Mouse (Mus musculus) gonadal fat pad, adult 2 months (tissue): ENCODE results near the gene Bche. TPM values are rescaled to one million over a fixed set of nuclear protein-coding genes. Genes with fewer than 3 reads are reported as not detected.

Experiments
- DNase-seq: peaks from one replicate; pipeline ENCODE4 v3.0.0-alpha.2; 2012; ENCODE audit warnings: low read depth
- polyA plus RNA-seq: library from polyadenylated mRNA; depleted of rRNA; stranded (reverse); fragments of >200 nt; gene quantifications from 2 replicates; pipeline ENCODE4 v1.2.3, GENCODE M21; 2012; rRNA removed

The Bche gene
- polyA plus RNA-seq: 13.4 and 16.9 TPM in 2 replicates

DNA sequence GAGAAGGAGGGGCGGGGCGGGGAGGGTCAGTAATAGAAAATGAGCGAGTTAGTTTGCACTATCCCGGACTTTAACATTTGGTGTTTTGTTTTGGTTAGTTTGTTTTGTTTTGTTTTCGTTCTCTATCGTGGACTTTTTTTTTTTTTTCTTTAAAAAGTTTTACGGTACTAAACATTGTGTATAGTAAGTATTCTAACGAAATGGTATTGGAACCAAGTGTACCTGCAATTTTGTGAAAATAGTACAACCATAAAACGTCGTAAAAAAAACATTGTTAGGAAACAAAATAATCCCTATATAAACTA is at the start of gene Bche:
Gene Bche, minus strand, starts transcription at position 6 of the 305 bp plus-strand sequence.
- no peak for DNase-seq

DNA sequence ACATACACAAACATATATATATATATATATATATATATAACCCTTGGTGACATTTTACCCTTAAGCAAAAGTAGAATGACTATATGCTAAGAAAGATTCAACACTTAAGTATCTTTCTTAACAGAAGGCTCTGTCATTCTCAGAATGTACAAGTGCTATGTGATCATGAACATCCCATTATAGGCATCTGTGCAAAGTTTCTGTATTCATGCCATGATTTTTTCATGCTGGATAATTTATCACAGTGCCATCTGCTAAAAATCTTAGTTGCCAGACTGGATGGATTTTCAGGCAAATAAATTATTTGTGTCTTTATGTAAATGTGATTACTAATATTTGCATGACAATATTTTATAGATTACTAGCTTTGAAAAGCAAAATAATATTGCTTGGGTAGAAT is 33.8 kb upstream of the Bche start:
- no peak for DNase-seq

DNA sequence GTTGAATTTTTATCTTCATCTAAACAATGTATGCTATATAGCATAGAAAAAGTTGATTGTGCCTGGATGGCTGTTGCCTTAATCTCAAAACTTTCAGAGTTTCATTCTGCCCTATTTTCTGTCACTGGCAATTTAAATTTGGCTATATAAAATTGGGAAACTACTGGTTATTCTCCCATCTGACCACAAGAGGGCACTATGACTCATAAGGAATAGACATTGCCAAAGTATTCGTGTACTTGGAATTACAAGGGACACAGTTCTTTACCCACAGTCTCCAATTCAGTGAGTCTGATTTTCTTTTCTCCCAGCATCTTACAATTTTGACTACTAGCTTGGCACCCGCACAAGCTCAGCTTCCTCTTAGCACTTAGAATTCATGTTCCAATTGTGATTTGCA is 23.5 kb upstream of the Bche start:
- no peak for DNase-seq

DNA sequence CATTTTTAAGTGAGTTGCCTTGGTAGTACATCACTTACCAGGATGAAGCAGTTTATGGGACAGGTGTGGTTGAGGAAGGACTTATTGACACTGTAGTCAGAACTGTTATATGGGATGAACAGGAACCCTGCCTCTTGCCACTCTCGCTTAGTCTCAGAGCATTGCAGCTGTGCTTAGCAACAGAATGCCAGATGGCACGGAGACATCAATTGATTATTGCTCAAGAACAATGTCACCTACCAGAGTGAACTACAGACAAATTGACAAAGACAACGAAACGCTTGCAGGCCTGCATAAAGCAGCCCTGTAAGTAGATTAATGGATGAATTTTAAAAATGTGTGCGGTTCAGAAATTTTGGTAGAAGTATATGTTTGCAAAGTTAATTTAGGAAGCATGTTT is 21.3 kb upstream of the Bche start:
- DNase-seq: no peak

GRCm38 (mm10) chr3:73725711-73726110 is 17.5 kb upstream of the Bche start:
- no peak for DNase-seq

- no peak for DNase-seq
These were observed 16.7 kb upstream of the Bche start for GRCm38 (mm10) chr3:73724869-73725268.

GRCm38 (mm10) chr3:73717610-73718284 is 9.5 kb upstream of the Bche start:
- DNase-seq: no peak

DNA sequence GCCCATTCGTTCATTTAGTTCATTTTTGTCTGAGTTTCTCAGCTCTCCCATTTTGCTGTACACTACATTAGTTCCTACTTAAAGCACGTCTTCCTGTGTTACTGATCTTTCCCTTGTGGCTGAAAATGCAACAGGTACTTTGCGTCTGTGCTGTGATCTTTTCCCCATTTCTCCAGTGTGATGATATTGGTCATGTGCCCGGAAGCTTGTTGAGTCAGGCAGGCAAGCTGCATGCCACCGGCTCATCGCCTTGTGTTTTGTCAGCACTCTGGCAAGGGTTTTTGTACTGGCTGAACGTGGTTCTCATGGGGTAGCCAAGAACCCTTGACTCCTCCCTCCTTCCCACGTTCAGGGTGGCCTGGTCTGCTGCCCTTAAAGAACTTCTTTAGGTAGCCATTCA is 1.7 kb upstream of the Bche start:
- peak; percentile 93 for DNase-seq

GRCm38 (mm10) chr3:73707461-73708409 is 480 bp downstream of the Bche start:
- peak; percentile 66 for DNase-seq

- no peak for DNase-seq
These were observed 1.7 kb downstream of the Bche start for GRCm38 (mm10) chr3:73706544-73706943.

- DNase-seq: no peak
These were observed 9.3 kb downstream of the Bche start for GRCm38 (mm10) chr3:73698889-73699288.

DNA sequence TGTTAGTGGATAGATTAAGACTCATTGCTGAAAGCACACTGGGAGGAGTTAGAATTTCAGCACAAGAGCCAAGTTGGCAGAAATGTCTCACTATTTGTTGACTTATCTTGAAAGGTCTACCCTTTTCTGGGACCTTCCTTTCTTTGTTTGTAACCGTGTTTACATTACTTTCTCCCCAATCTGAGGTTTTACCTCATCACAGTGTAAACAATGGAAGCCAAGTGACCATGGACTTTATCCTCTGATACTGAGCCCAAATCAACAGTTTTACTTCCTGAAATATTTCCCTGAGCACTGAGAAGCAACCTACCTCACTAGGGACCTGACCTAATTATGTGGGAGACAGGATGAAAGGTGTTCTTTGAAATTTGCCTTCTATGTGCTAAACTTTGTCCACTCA is 34.9 kb downstream of the Bche start:
- no peak for DNase-seq

- peak; percentile 6 for DNase-seq
These were observed 40.0 kb downstream of the Bche start for GRCm38 (mm10) chr3:73668172-73668571.

DNA sequence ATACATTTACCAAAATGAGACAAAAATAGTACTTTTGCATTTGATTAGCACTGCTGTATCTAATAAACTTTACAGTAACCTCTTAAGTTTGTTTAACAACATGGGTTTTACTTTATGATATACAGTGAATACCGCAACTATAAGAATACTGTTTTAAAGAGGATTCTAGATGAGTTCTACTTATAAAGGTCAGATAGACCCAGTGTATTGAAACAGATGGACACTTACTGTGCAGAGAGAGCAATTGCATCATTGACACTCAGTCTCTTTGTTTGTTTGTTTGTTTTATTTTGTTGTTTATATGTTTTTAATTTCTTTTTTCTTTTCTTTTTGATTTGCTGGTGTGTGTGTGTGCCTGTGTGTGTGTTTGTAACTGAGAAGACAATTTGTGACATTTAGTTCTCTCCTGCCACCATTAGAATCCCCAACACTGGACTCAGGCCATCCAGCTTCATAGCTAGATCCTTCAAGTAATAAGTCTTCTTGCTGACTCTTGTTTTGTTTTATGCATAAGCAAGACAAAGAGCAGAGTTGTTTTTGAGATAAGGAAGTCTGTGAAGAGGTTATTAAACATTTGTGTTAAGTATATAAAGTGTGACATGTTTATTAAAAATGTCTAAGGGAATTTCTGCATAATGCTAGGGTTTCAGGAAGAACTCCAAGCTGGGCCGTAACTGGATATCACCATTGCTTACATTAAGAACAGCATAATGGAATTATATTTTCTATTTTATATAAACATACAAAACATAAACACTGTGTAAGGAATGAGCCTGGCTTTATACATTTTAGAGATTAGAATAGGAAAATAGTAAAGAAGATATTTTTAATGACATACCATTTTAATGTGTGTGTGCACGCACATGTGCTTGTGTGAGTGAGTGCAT is 40.7 kb downstream of the Bche start:
- no peak for DNase-seq

- DNase-seq: no peak
These were observed 57.9 kb downstream of the Bche start for GRCm38 (mm10) chr3:73650281-73650680.

DNA sequence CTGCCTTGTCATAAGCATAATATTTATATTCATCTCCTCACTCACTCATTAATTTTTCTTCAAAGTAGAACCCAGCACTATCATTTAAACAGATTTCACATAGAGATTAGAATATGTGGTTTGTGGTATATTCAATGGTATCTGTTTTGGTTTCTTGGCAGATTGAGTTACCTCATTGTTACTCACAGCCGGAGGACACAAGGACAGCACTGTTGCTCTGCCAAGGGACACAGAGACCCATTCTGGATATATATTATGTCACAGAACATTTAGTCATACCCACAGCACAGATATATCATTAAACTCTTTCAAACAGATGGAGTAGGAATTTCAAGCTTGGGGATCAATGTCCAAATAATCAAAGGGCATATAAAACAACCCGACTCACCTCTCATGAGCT is 61.2 kb downstream of the Bche start:
- no peak for DNase-seq

GRCm38 (mm10) chr3:73611421-73611820 is 96.8 kb downstream of the Bche start:
- no peak for DNase-seq

DNA sequence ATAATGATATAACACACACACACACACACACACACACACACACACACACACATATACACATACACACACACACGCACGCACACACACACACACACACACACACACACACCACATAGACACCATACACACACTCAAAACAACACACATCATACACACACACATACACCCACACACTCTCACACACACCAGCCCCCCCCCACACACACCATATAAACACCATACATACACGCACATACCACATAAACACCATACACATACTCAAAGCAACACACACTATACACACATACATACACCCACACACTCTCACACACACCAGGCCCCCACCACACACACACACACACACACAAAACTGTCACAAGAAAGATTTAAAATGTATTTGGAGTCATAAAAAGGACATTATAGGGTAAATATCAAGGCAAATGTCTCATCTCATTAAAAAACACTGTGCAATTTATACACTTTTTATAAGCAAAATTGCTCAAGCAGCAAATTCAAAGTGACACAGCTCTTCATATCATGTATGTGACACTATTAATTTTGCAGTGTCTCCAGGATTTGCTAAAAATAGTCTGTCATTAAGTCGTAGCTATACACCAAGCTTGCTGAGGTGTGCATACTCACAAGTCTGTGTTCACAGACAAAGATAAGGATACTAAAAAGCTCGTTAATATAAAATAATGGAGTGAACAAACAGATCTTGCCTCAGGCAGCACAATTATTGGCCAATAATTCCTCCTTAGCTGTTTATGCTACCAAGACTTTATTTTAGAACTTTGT is 116.3 kb downstream of the Bche start:
- no peak for DNase-seq
